Mouse (Mus musculus) megakaryocyte, embryonic 14.5 days (primary cell): ENCODE results near the gene Arhgef40. TPM values are rescaled to one million over a fixed set of nuclear protein-coding genes. Genes with fewer than 3 reads are reported as not detected.

Experiments used
- H3K27me3 ChIP-seq: replicated peaks from 2 replicates; pipeline ENCODE3; 2012; ENCODE audit warnings: inconsistent platforms
- H3K36me3 ChIP-seq: replicated peaks from 2 replicates; pipeline ENCODE3; 2012; ENCODE audit warnings: low read length, inconsistent platforms, mixed read lengths
- H3K4me1 ChIP-seq: 2 replicates; pipeline ENCODE4 v1.6.1; 2012; ENCODE audit warnings: inconsistent platforms
- H3K4me3 ChIP-seq: replicated peaks from 2 replicates; pipeline ENCODE3; 2012; ENCODE audit warnings: moderate library complexity, mild to moderate bottlenecking, inconsistent platforms
- H3K9me3 ChIP-seq: 2 replicates; pipeline ENCODE4 v1.6.1; 2012; ENCODE audit warnings: inconsistent platforms
- FLI1 ChIP-seq: IDR thresholded peaks from 2 replicates; pipeline ENCODE4 v1.6.1; 2012; ENCODE audit warnings: low read length, inconsistent platforms, mixed read lengths
- GATA1 ChIP-seq: IDR thresholded peaks from 3 replicates; pipeline ENCODE4 v1.6.1; 2012; ENCODE audit warnings: mixed read lengths, low read length, inconsistent platforms, borderline replicate concordance
- polyA plus RNA-seq: library from polyadenylated mRNA; stranded (reverse); fragments of >175 nt; gene quantifications from 2 replicates; pipeline ENCODE4 v1.2.3, GENCODE M21; 2012; ENCODE audit warnings: low replicate concordance; ENCODE audit not compliant: insufficient read depth

The Arhgef40 gene
- polyA plus RNA-seq, 1 experiment, result 14.5 TPM

DNA sequence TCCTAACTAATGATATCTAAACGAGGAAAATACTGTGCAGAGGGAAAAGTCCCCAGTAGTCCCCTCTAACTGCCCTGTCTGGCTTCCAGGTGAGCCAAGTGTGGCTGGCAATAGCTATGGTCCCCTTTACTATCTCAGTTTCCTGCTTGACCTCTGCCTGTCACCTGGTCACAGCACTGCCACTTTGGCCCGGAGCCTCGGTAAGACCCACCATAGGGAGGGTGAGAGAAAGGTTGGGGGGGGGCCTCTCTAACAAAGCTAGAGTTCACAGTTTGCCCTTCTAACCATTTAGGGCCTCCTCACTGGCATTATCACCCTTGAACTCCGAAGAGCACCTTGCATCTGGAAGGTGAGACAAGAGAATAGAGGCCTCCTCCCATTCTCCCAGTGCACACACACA lies 33.1 kb downstream of the Arhgef40 start:
- TF ChIP-seq GATA1, result no peak
- no peak for TF ChIP-seq FLI1
- Histone ChIP-seq H3K36me3 (peaks cover 14% of the 10 kb centered on the region), H3K4me3 (no peak overlapping the region), H3K9me3 (no peaks in the 10 kb centered on the region), H3K4me1 (peaks cover 75% of the 10 kb centered on the region), H3K27me3 (no peaks in the 10 kb centered on the region)

DNA sequence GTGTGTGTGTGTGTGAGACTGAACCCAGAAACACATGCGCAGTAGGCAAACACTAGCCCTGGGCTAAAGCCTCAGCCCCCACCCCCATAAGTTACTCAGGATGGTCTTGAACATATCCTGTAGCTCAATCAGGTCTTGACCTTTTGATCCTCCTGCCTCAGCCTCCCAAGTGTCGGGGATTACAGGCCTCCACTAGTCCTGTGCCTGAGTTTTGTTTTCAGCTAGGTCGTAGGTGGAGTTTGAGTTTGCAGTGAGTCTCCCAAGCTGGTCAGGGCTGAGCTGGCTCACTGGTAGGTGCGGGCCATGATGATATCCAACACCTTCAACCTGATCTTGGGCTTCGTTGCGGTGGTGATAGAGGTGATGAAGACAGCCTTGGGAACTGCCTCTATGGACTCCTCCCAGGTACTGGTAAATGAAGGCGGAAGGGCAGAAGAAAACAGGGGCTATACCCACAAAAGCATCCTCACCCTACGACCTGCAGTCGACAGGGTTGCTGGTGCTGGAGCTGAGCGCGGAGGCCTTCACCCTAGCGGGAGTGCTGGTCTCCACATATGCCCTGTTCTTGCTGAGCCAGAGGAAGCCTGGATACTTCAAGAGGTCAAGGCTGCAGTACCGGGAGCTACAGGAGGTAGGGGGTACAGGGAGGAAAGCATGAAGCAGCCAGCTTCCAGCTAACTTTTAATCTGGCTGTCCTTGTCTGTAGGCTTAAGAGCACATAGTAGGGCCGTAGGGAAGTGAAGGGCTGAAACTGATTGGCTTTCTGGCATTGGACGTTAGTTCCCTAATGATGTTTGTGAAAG lies 33.9 kb downstream of the Arhgef40 start:
- no peaks in the 10 kb centered on the region for H3K27me3 ChIP-seq
- peaks cover 14% of the 10 kb centered on the region for H3K36me3 ChIP-seq
- H3K9me3 ChIP-seq, result no peaks in the 10 kb centered on the region
- peaks cover 75% of the 10 kb centered on the region for H3K4me1 ChIP-seq
- peak overlapping the region; percentile 93 for H3K4me3 ChIP-seq
- TF ChIP-seq GATA1 (no peak), FLI1 (no peak)

DNA sequence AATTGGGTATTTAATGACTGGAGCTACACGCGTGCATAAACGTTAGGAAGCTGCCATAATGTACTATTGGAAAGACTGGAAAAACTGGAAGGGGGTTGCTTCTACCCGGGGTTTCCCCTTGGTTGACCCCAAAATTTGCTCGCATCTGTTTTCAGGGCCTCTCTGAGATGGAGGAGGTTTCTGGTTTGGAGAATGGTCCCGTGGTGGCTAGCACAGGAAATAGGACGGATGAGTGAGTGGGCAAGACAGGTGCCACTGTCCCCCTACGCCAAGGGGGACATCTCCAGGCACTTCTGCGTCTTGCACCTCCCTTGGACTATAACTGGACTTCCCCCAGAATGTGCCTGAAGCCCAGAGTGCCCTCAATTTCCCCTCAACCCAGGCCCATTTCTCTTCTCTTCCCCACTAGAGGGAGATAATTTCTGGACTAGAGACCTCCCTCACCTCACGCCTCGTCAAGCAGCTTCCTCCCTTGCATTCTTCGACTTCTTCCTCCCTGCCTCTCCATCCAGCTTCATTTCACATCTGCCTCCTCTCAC lies 34.6 kb downstream of the Arhgef40 start:
- Histone ChIP-seq H3K9me3 (no peaks in the 10 kb centered on the region), H3K36me3 (peaks cover 14% of the 10 kb centered on the region), H3K4me3 (peak overlapping the region; percentile 93), H3K4me1 (peaks cover 77% of the 10 kb centered on the region), H3K27me3 (no peaks in the 10 kb centered on the region)
- TF ChIP-seq GATA1 (no peak), FLI1 (no peak)

DNA sequence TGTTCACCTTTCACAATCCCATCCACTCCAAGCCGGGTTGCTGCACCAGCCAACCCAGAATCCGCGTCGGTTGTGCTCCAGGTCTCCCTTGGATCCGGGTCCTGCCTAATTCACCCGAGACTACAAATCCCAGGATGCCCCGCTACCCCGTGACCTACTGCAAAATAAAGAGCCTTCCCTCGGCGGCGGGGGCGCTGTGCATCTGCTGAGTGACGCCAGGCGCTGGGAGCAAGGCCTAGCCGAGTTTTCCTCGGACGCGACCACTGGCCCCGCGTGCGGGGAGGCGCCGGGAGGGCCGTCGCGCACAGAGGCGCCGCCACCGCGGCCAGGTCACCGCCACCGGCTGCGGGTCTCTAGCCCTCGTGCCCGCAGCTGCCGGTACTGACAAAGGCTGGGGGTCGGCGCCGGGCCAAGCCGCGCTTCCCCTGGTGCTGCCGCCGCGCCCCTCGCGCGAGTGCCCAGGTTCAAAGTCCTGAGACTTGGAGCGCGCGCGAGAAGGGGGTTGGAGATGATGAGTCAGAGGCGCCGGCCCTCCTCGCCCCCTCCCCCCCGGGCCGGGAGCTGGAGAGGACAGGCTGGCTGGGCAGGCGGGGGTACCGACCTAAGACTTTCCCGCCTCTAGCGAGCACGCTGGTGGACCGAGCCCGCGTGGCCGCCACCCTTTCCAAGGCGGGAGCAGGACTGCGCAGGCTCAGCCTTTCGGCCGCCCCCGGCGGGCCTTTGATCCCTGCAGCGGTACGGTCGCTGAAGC lies 35.2 kb downstream of the Arhgef40 start:
- Histone ChIP-seq H3K27me3 (no peaks in the 10 kb centered on the region), H3K9me3 (no peaks in the 10 kb centered on the region), H3K4me3 (peak overlapping the region; percentile 93), H3K36me3 (peaks cover 14% of the 10 kb centered on the region), H3K4me1 (peaks cover 83% of the 10 kb centered on the region)
- TF ChIP-seq FLI1, result no peak
- TF ChIP-seq GATA1, result no peak

DNA sequence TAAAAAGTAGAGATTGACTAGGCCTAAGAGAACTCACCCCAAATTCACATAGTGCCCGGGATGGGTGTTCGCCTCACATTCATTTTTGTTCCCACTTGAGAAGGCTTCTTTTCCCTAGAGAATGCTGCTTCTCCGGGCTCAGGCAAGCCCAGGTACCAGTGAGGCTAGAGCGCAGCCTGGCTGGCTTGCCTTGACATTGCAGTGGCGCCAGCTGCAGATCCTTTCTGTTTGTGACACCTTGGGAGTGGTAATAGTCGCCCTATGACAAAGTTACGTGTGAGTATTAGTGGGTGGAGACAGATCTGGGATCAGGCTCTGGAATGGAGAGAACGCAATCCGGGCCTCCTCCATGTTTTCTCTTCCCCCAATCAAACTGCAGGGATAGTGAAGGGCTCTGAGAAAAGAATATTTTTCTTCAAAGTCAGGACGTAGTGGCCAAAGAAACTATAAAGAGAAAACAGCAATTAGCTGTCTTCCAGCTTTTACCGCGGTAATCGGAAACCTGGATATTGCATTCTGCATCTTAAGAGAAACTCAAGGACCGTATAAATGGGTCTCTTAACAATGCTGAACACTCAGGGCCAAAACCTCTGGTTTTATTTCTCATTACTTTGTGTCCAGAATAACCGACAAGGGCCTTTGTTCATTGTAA lies 36.1 kb downstream of the Arhgef40 start, which contains the start of gene Zfp219:
Zfp219 (minus strand) TSS at position 248 of the 652 bp plus-strand sequence.
- Histone ChIP-seq H3K4me3 (peak within 1 kb of the TSS; percentile 93), H3K4me1 (peaks cover 80% of the 10 kb centered on the region), H3K9me3 (no peaks in the 10 kb centered on the region), H3K27me3 (no peaks in the 10 kb centered on the region), H3K36me3 (peaks cover 14% of the 10 kb centered on the region)
- TF ChIP-seq FLI1 (no peak), GATA1 (no peak)

DNA sequence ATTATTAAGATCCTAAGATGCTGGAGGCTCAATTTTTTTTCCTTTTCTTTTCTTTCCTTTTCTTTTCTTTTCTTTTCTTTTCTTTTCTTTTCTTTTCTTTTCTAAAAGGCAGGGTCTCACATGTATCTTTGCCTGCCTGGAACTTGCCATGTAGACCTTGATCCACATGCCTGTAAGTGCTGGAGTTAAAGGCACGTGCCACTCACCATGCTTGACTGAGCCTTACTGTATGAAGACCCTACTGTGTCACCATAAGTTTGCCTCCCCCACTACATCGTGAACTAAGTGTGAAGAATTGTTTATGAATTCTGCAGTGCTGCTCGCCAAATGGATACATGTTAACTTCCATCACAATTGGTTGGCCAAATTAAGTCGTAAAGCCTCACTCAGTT lies 36.6 kb downstream of the Arhgef40 start:
- TF ChIP-seq FLI1, result no peak
- no peak for TF ChIP-seq GATA1
- H3K4me3 ChIP-seq, result peak overlapping the region; percentile 31
- peaks cover 14% of the 10 kb centered on the region for H3K36me3 ChIP-seq
- H3K27me3 ChIP-seq, result no peaks in the 10 kb centered on the region
- H3K9me3 ChIP-seq, result no peaks in the 10 kb centered on the region
- H3K4me1 ChIP-seq, result peaks cover 75% of the 10 kb centered on the region

DNA sequence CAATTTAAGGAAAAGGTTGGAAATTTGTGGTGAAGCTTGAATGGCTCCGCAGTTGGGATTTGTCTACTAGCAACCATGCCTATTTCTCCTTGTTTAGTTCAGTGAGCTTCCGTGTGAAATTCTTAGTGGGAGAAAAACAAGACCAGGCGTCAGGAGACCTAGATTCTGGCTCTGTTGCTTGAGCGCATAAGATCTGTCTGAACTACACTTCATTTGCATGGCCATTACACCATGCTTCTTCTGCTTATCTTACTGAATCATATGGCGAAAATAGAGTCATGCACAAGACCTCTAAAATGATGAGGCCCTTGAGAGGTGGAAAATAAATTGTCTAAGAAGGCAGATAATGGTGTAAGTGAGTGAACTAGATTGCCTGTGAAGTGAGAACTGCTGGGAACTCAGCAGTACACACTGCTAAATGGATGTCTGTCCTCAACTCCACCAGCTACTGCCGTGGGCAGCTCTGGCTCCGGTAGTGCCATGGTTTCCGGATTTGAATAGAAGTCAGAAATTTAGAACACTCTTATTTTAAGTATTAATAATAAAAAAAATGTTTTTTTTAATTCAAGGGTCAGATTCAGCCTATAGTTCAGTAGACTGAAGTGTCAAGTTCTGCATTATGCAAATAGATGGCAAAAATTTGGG lies 37.2 kb downstream of the Arhgef40 start:
- Histone ChIP-seq H3K9me3 (no peaks in the 10 kb centered on the region), H3K36me3 (peaks cover 13% of the 10 kb centered on the region), H3K27me3 (no peaks in the 10 kb centered on the region), H3K4me3 (no peak overlapping the region), H3K4me1 (peaks cover 69% of the 10 kb centered on the region)
- TF ChIP-seq FLI1, result no peak
- no peak for TF ChIP-seq GATA1

DNA sequence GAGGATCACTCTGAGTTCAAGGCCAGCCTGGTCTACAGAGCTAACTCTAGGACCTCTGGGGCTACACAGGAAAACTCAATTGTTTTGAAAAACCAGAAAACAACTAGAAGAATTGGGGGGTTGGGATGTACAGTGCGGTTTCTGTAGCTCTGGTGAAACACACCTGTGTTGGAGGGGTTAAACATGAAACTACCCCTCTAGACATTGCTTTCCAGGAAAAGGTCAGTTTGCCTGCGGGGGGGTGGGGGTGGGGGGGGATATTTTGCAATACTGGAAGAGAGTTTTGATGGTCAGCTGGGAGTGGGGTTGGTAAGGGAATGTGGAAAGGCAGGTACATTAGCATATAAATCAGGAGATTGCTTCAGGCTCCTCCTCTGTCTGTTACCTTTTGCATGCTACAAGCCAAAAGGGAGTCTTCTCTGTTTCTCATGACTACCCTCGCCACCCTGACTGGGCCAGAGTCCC lies 37.8 kb downstream of the Arhgef40 start:
- Histone ChIP-seq H3K27me3 (no peaks in the 10 kb centered on the region), H3K36me3 (peaks cover 7% of the 10 kb centered on the region), H3K4me3 (peak overlapping the region; percentile 86), H3K9me3 (no peaks in the 10 kb centered on the region), H3K4me1 (peaks cover 64% of the 10 kb centered on the region)
- no peak for TF ChIP-seq FLI1
- no peak for TF ChIP-seq GATA1
